Mouse (Mus musculus) activated CD4-positive, CD25-positive, alpha-beta regulatory T cell (primary cell): Measurements from ENCODE around the gene Lhx9. TPM values are rescaled to one million over a fixed set of nuclear protein-coding genes. Genes with fewer than 3 reads are reported as not detected.

ENCODE experiments used
- polyA plus RNA-seq, 2 experiments: library from polyadenylated mRNA; unstranded; fragments of 100-300 nt; shearing (Covaris generic); gene quantifications; one replicate each; pipeline ENCODE4 v1.2.1; 2017

Gene Lhx9
- polyA plus RNA-seq = under 1 TPM; 0.26 to 0.36 TPM

DNA sequence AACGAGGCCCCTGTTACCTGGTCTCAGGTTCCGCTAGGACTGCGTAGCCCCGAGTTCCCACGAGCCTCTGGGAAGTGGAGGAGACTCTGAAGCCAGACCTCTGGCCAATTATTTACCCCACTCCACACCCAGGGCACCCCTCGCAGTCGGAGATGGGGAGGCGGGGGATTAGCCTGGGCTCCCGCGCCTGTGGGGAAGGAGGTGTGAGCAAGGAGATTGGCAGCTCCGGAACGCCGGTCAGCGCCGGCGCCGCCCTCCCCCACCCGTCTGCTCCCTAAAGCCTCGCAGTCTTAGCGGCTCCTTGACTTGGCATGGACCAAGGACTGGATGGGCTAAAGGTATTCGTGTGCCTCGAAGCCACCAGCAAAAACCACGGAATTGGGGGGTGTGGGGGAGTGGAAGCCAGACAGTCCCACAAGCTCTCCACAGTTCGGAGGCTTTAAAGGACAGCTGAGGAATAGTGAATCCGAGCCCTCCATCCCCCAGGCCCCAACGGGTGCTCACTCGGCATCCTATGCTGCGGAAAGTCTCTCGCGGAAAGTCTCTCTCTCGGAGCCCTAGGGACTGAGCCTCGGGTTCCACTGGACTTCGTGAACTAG is at the start of gene Lhx9:
Gene Lhx9, minus strand, starts transcription at position 67 of the 599 bp plus-strand sequence.

DNA sequence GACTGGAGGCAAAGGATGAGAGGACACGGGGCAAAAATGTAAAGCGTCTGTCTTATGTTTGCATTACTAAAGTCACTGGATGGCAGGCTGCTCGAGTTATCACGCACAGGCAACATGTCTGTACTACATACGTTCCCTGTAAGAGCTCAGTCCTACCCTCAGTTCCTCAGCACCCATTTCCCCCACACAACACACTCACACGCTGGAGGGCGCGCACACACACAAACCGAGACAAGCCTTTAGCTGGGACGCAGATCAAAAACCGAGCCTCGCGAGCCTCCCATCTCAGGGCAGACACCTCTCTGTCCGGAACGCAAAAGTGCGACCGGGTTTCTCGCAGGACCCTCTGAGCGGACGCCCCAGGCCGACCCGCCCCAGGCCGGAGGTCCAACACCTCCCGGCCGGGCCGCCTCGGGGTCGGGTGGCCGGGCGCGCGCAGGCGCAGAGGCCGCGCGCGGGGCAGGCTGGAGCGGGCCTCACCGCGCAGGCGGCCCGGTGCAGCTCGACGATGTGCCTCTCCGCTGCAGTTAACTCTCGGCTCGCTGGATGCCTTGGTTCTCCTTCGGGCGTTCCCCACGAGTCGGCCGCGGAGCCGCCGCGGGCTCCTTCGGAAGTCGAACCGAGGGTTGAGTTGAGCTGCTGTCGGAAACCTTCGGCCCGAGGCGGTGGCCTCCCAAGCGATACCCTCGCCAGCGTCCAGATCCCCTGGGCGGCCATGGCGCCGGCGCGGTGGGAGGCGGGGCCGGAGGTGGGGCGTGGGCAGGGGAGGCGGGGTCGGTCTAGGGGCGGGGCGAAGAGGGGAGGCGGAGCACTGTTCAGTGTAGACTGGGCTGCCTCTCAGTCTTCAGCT is 7.9 kb upstream of the Lhx9 start, which contains the start of gene 2310009B15Rik:
Gene 2310009B15Rik, minus strand, starts transcription at position 752 of the 850 bp plus-strand sequence.

Other genes with a start within 250 kb of the Lhx9 start
- 100 to 1,000 TPM in 1 of 2 experiments, 10 to 100 TPM in 1; 98.9 to 135 TPM for gene Nek7, start 228.4 kb downstream of the Lhx9 start, polyA plus RNA-seq
- gene 2310009B15Rik, start 8.3 kb upstream of the Lhx9 start, polyA plus RNA-seq = 10 to 100 TPM; 15.0 to 29.2 TPM
- 10 to 100 TPM; 43.9 to 49.1 TPM for gene Dennd1b, start 114.9 kb upstream of the Lhx9 start, polyA plus RNA-seq